Mouse (Mus musculus): ENCODE measurements around the gene Cdkn1c.

The Cdkn1c gene

GRCm38 (mm10) chr7:143460874-143461273 is at the start of gene Cdkn1c:
TSS of gene Cdkn1c (minus strand) at chr7:143461050.
- DNase-seq (ENCODE audit: low spot score) = peak; percentile 93

GRCm38 (mm10) chr7:143509566-143509965 is 48.7 kb upstream of the Cdkn1c start:
- DNase-seq (ENCODE audit: low spot score) = peak; percentile 42

- DNase-seq (ENCODE audit: low spot score) = no peak
These were observed 45.8 kb upstream of the Cdkn1c start for GRCm38 (mm10) chr7:143506675-143507074.

- no peak for DNase-seq (ENCODE audit: low spot score)
These were observed 45.4 kb upstream of the Cdkn1c start for GRCm38 (mm10) chr7:143506271-143506670.

GRCm38 (mm10) chr7:143505823-143506222 is 45.0 kb upstream of the Cdkn1c start:
- DNase-seq (ENCODE audit: low spot score) = peak; percentile 62

GRCm38 (mm10) chr7:143505411-143505810 is 44.6 kb upstream of the Cdkn1c start:
- DNase-seq (ENCODE audit: low spot score) = no peak

GRCm38 (mm10) chr7:143503926-143504325 is 43.1 kb upstream of the Cdkn1c start:
- DNase-seq (ENCODE audit: low spot score) = peak; percentile 65

GRCm38 (mm10) chr7:143502418-143503200 is 41.8 kb upstream of the Cdkn1c start, which contains the start of gene Phlda2:
TSS of gene Phlda2 (minus strand) at chr7:143503150.
- DNase-seq (ENCODE audit: low spot score) = peak; percentile 83

- DNase-seq (ENCODE audit: low spot score) = peak; percentile 40
These were observed 41.0 kb upstream of the Cdkn1c start for GRCm38 (mm10) chr7:143501643-143502417.

- peak; percentile 58 for DNase-seq (ENCODE audit: low spot score)
These were observed 40.1 kb upstream of the Cdkn1c start for GRCm38 (mm10) chr7:143500912-143501311.

GRCm38 (mm10) chr7:143498584-143498983 is 37.7 kb upstream of the Cdkn1c start:
- DNase-seq (ENCODE audit: low spot score) = no peak

- DNase-seq (ENCODE audit: low spot score) = peak; percentile 47
These were observed 34.5 kb upstream of the Cdkn1c start for GRCm38 (mm10) chr7:143495104-143495961.

GRCm38 (mm10) chr7:143493616-143494126 is 32.8 kb upstream of the Cdkn1c start:
- no peak for DNase-seq (ENCODE audit: low spot score)

- DNase-seq (ENCODE audit: low spot score) = no peak
These were observed 28.9 kb upstream of the Cdkn1c start for GRCm38 (mm10) chr7:143489735-143490134.

GRCm38 (mm10) chr7:143482541-143482940 is 21.7 kb upstream of the Cdkn1c start:
- DNase-seq (ENCODE audit: low spot score) = no peak

- no peak for DNase-seq (ENCODE audit: low spot score)
These were observed 21.0 kb upstream of the Cdkn1c start for GRCm38 (mm10) chr7:143481806-143482387.

GRCm38 (mm10) chr7:143480498-143480897 is 19.6 kb upstream of the Cdkn1c start:
- DNase-seq (ENCODE audit: low spot score) = no peak

- no peak for DNase-seq (ENCODE audit: low spot score)
These were observed 16.9 kb upstream of the Cdkn1c start for GRCm38 (mm10) chr7:143477800-143478199.

- no peak for DNase-seq (ENCODE audit: low spot score)
These were observed 16.0 kb upstream of the Cdkn1c start for GRCm38 (mm10) chr7:143476702-143477335.

GRCm38 (mm10) chr7:143475876-143476275 is 15.0 kb upstream of the Cdkn1c start:
- peak; percentile 69 for DNase-seq (ENCODE audit: low spot score)

GRCm38 (mm10) chr7:143474811-143475210 is 14.0 kb upstream of the Cdkn1c start:
- DNase-seq (ENCODE audit: low spot score) = peak; percentile 77

All from yolk sac, embryonic 10.5 days (tissue).